Mouse (Mus musculus): Measurements from ENCODE around the gene Dcst2. TPM values are rescaled to one million over a fixed set of nuclear protein-coding genes. Genes with fewer than 3 reads are reported as not detected.

Dcst2 gene
- total RNA-seq (2021) = under 1 TPM; 0.29 to 0.40 TPM
- long read RNA-seq, experiment 1, partial matches to known transcripts = 0 of 1 reads
- long read RNA-seq, experiment 1, other reads (novel, unspliced or antisense) = 1 of 1 reads
- long read RNA-seq, experiment 2 = 0 reads

GRCm38 (mm10) chr3:89361675-89362074 is at the start of gene Dcst2:
Gene Dcst2, plus strand, starts transcription at chr3:89361975.
- intact Hi-C loops (cut with DNase I) = no loop called here

GRCm38 (mm10) chr3:89314340-89314739 is 47.4 kb upstream of the Dcst2 start:
- DNase-seq (ENCODE audit: extremely low spot score in 1 of 2, low spot score in 2 of 2) = no peak
- intact Hi-C loops (cut with DNase I) = no loop called here
- Histone ChIP-seq H3K4me3 (no peak overlapping the region), H3K27ac (peak overlapping the region; percentile 80)
- TF ChIP-seq CTCF (IDR thresholded peaks at IDR 0.05) = no peak

More at GRCm38 (mm10) chr3:89361675-89362074, at the start of gene Dcst2:
- no peak for DNase-seq (ENCODE audit: extremely low spot score in 1 of 2, low spot score in 2 of 2)
- H3K4me3 ChIP-seq = no peak within 1 kb of the TSS
- TF ChIP-seq CTCF (IDR thresholded peaks at IDR 0.05) = no peak
- H3K27ac ChIP-seq = no peak within 1 kb of the TSS

GRCm38 (mm10) chr3:89314791-89315190 is 47.0 kb upstream of the Dcst2 start:
- Histone ChIP-seq H3K27ac (peak overlapping the region; percentile 80), H3K4me3 (no peak overlapping the region; the same call in 1 of the 2 replicates)
- intact Hi-C loops (cut with DNase I) = loop anchor here (5.0 kb wide), 2 partner anchors 173 to 543 kb away; no protein-coding TSS in a partner anchor
- no peak for TF ChIP-seq CTCF (IDR thresholded peaks at IDR 0.05)
- no peak for DNase-seq (ENCODE audit: extremely low spot score in 1 of 2, low spot score in 2 of 2)

GRCm38 (mm10) chr3:89315195-89315929 is 46.4 kb upstream of the Dcst2 start:
- H3K27ac ChIP-seq = peak overlapping the region; percentile 80
- H3K4me3 ChIP-seq = peak overlapping the region; percentile 33
- peak; percentile 95 for TF ChIP-seq CTCF (IDR thresholded peaks at IDR 0.05)
- intact Hi-C loops (cut with DNase I) = loop anchor here (5.0 kb wide), 2 partner anchors 172 to 542 kb away; no protein-coding TSS in a partner anchor
- DNase-seq (ENCODE audit: extremely low spot score in 1 of 2, low spot score in 2 of 2) = peak; percentile 81 to 87

- TF ChIP-seq CTCF (IDR thresholded peaks at IDR 0.05) = no peak; the same call in 1 of the 2 replicates
- intact Hi-C loops (cut with DNase I) = loop anchor here (1.0 to 5.0 kb wide), 4 partner anchors 23 to 541 kb away; no protein-coding TSS in a partner anchor
- Histone ChIP-seq H3K27ac (peak overlapping the region; percentile 41), H3K4me3 (0 out of 2 replicates have a peak overlapping the region, but pooled peaks have one; percentile 1)
- DNase-seq (ENCODE audit: extremely low spot score in 1 of 2, low spot score in 2 of 2) = no peak
Observed at GRCm38 (mm10) chr3:89315930-89316831, 45.6 kb upstream of the Dcst2 start.

GRCm38 (mm10) chr3:89316833-89317232 is 44.9 kb upstream of the Dcst2 start:
- intact Hi-C loops (cut with DNase I) = loop anchor here (1.0 to 5.0 kb wide), 4 partner anchors 22 to 540 kb away; no protein-coding TSS in a partner anchor

GRCm38 (mm10) chr3:89317246-89317645 is 44.5 kb upstream of the Dcst2 start:
- Histone ChIP-seq H3K27ac (peak overlapping the region; percentile 44; the same call in 1 of the 2 replicates), H3K4me3 (no peak overlapping the region)
- intact Hi-C loops (cut with DNase I) = loop anchor here (2.0 to 5.0 kb wide), 3 partner anchors 38 to 540 kb away; no protein-coding TSS in a partner anchor
- TF ChIP-seq CTCF (IDR thresholded peaks at IDR 0.05) = no peak
- DNase-seq (ENCODE audit: extremely low spot score in 1 of 2, low spot score in 2 of 2) = no peak

More at GRCm38 (mm10) chr3:89316833-89317232, 44.9 kb upstream of the Dcst2 start:
- peak; percentile 95 for TF ChIP-seq CTCF (IDR thresholded peaks at IDR 0.05)
- H3K27ac ChIP-seq = no peak overlapping the region; the same call in 1 of the 2 replicates
- H3K4me3 ChIP-seq = no peak overlapping the region
- DNase-seq (ENCODE audit: extremely low spot score in 1 of 2, low spot score in 2 of 2) = peak; percentile 86 to 90

GRCm38 (mm10) chr3:89318316-89318715 is 43.5 kb upstream of the Dcst2 start:
- intact Hi-C loops (cut with DNase I) = loop anchor here (5.0 kb wide), 2 partner anchors 169 to 539 kb away; no protein-coding TSS in a partner anchor
- TF ChIP-seq CTCF (IDR thresholded peaks at IDR 0.05) = no peak
- Histone ChIP-seq H3K27ac (peak overlapping the region; percentile 44), H3K4me3 (no peak overlapping the region)
- DNase-seq (ENCODE audit: extremely low spot score in 1 of 2, low spot score in 2 of 2) = no peak

- H3K4me3 ChIP-seq = peak overlapping the region; percentile 87
- TF ChIP-seq CTCF (IDR thresholded peaks at IDR 0.05) = no peak
- intact Hi-C loops (cut with DNase I) = loop anchor here (5.0 kb wide), 2 partner anchors 168 to 538 kb away; no protein-coding TSS in a partner anchor
- H3K27ac ChIP-seq = peak overlapping the region; percentile 25
- DNase-seq (ENCODE audit: extremely low spot score in 1 of 2, low spot score in 2 of 2) = no peak
Observed at GRCm38 (mm10) chr3:89318971-89319590, 42.7 kb upstream of the Dcst2 start.

- H3K27ac ChIP-seq = peak overlapping the region; percentile 92
- intact Hi-C loops (cut with DNase I) = loop anchor here (5.0 kb wide), 2 partner anchors 168 to 538 kb away; no protein-coding TSS in a partner anchor
- no peak for TF ChIP-seq CTCF (IDR thresholded peaks at IDR 0.05)
- DNase-seq (ENCODE audit: extremely low spot score in 1 of 2, low spot score in 2 of 2) = peak; percentile 58 to 61
- peak overlapping the region; percentile 87 for H3K4me3 ChIP-seq
Observed at GRCm38 (mm10) chr3:89319591-89320350, 42.0 kb upstream of the Dcst2 start.
